Mouse (Mus musculus): ENCODE measurements around the gene Usf2.

- TF ChIP-seq GATA2 (IDR thresholded peaks at IDR 0.05; ENCODE audit: borderline replicate concordance, low read depth, low read length) (no peak), CTCF (IDR thresholded peaks at IDR 0.05; ENCODE audit: low read depth, low read length) (no peak), TAL1 (conservative IDR thresholded peaks at IDR 0.05; ENCODE audit: low read depth, low read length) (no peak), POLR2AphosphoS5 (IDR thresholded peaks at IDR 0.05; ENCODE audit: insufficient replicate concordance, low read depth, low read length) (no peak), GATA1 (IDR thresholded peaks at IDR 0.05; ENCODE audit: borderline replicate concordance, low read length) (no peak)
Measured at GRCm38 (mm10) chr7:30958109-30958865, 1.7 kb upstream of the Usf2 start.

Measured in G1E (cell line).